Mouse (Mus musculus) central nervous system, embryonic 18 days (tissue): ENCODE measurements around the gene Tmem144. TPM values are rescaled to one million over a fixed set of nuclear protein-coding genes. Genes with fewer than 3 reads are reported as not detected.

Source experiments
- polyA plus RNA-seq: library from polyadenylated mRNA; depleted of rRNA; stranded (reverse); fragments of >200 nt; gene quantifications from 2 replicates; pipeline ENCODE4 v1.2.3, GENCODE M21; 2012; rRNA removed

Tmem144 gene
- 0.31 and 0.44 TPM in 2 replicates for polyA plus RNA-seq

GRCm38 (mm10) chr3:79852654-79853166 lies at the start of gene Tmem144:
TSS of gene Tmem144 (minus strand) at chr3:79852773.

GRCm38 (mm10) chr3:79884305-79884704 lies 31.7 kb upstream of the Tmem144 start, which contains the start of gene Fam198b:
TSS of gene Fam198b (plus strand) at chr3:79884533.

Other genes with a start within 250 kb of the Tmem144 start
- gene 4930579G24Rik, start 223.7 kb downstream of the Tmem144 start, polyA plus RNA-seq = 3.3 and 4.2 TPM in 2 replicates
- 27.0 and 31.8 TPM in 2 replicates for gene Etfdh, start 223.3 kb downstream of the Tmem144 start, polyA plus RNA-seq
- gene Rxfp1, start 114.9 kb downstream of the Tmem144 start, polyA plus RNA-seq = 2.4 and 2.6 TPM in 2 replicates
- gene Fam198b, start 31.8 kb upstream of the Tmem144 start, polyA plus RNA-seq = 0.88 and 2.1 TPM in 2 replicates